Mouse (Mus musculus) B cell, adult 67 days (primary cell): ENCODE results near the gene Krtap4-13. TPM values are rescaled to one million over a fixed set of nuclear protein-coding genes. Genes with fewer than 3 reads are reported as not detected.

ENCODE experiments used
- total RNA-seq, 2 experiments: library from RNA; stranded (reverse); gene quantifications; 4 replicates each; pipeline ENCODE4 v1.2.4; 2023

The Krtap4-13 gene
- total RNA-seq, result not detected

GRCm38 (mm10) chr11:99809792-99810191, at the start of gene Krtap4-13:
Gene Krtap4-13 (minus strand): TSS chr11:99809892.

GRCm38 (mm10) chr11:99857617-99858016, 47.9 kb upstream of the Krtap4-13 start, which contains the start of gene Gm11568:
Gene Gm11568 (plus strand): TSS chr11:99857917.

DNA sequence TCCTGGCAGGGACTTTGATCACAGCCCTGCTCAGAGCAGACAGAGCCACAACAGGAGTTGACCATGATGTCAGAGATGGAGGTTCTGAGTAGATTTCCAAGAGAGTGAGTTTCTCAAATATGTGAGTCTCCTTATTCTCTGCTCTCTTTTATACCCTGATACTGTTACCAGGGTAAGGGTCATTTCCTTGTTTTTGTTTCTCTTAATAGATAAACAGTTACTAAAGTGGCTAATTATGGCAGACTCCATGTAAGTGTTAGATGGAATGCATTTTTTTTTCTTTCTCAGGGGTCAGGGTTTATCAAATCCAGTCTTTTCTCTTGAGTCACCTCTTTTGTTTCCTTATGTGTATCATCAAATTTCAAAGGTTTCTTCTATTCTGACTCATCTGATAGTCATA, 41.8 kb upstream of the Krtap4-13 start, which contains the start of gene Krtap4-16:
TSS of gene Krtap4-16 (minus strand) at position 101 of the 400 bp plus-strand sequence.

GRCm38 (mm10) chr11:99837966-99838365, 28.3 kb upstream of the Krtap4-13 start, which contains the start of gene 2300003K06Rik:
Gene 2300003K06Rik (minus strand): TSS chr11:99838066.

DNA sequence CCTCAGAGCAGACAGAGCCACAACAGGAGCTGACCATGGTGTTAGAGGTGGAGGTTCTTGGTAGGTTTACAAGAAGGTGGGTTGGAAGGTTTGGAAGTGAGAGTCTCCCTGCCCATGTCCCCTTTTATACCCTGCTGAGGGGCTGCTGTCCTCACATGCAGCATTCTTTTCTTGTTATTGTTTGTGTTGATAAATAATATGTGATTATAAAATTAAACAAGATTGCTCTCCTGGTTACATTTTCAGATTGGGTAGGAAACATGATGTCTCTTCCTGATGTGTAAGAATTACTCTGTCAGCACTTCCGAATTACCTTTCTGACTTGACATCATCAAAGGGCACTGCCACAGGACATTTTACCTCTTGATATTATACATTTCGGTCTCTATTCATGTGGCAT, 5.9 kb upstream of the Krtap4-13 start, which contains the start of gene Gm11564:
TSS of gene Gm11564 (minus strand) at position 101 of the 400 bp plus-strand sequence.

GRCm38 (mm10) chr11:99804346-99804745, 5.3 kb downstream of the Krtap4-13 start, which contains the start of gene Gm11554:
Gene Gm11554 (minus strand): TSS chr11:99804446.

DNA sequence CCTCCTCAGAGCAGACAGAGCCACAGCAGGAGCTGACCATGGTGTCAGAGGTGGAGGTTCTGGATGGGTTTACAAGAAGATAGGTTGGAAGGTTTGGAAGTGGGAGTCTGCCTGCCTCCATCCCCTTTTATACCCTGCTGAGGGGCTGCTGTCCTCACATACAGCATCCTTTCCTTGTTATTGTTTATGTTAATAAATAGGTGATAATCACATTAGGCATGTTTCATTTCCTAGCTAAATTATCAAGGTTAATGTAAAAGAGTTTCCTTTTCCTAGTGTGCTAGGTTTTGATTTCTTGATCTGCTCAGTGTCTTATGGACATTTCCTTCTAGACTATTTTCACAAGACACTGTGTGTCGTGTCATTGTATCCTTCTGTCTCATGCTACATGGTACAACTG, 10.9 kb downstream of the Krtap4-13 start, which contains the start of gene Gm11569:
TSS of gene Gm11569 (minus strand) at position 101 of the 400 bp plus-strand sequence.

DNA sequence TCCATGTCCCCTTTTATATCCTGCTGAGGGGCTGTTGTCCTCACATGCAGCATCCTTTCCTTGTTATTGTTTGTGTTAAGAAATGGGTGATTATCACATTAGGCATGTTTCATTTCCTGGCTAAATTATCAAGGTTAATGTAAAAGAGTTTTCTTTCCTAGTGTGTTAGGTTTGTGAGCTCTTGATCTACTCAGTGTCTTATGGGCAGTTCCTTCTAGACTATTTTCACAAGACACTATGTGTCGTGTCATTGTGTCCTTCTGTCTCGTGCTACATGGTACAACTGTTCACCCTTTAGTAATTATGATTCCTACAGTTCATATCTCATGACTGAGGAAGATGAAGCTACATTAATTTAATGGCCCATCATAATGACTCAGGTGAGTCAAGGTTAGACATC, 16.3 kb downstream of the Krtap4-13 start, which contains the start of gene Gm11596:
TSS of gene Gm11596 (minus strand) at position 101 of the 400 bp plus-strand sequence.

DNA sequence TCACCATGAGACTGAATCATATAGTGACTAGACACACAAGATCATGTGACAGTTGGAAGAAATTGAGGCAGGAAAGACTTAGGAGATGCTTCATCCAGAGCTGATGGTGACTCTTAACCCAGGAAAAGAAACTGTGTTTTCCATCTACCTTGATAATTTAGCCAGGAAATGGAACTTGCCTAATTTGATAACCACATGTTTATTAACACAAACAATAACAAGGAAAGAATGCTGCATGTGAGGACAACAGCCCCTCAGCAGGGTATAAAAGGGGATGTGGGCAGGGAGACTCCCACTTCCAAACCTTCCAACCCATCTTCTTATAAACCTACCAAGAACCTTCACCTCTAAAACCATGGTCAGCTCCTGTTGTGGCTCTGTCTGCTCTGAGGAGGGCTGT, 24.8 kb downstream of the Krtap4-13 start, which contains the start of gene Krtap4-9:
TSS of gene Krtap4-9 (plus strand) at position 301 of the 400 bp plus-strand sequence.

DNA sequence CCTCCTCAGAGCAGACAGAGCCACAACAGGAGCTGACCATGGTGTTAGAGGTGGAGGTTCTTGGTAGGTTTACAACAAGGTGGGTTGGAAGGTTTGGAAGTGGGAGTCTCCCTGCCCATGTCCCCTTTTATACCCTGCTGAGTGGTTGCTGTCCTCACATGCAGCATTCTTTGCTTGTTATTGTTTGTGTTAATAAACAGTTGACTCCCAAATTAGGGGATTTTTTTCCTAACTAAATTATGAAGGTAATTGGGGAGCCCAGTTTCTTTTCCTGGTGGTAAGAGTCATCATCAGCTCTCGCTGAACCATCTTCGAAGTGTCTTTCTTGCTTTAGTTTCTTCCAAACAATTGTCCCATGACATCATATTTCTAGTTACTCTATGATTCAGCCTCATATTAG, 29.1 kb downstream of the Krtap4-13 start, which contains the start of gene Krtap4-8:
TSS of gene Krtap4-8 (minus strand) at position 101 of the 400 bp plus-strand sequence.

GRCm38 (mm10) chr11:99772813-99773212, 36.9 kb downstream of the Krtap4-13 start, which contains the start of gene Gm11595:
Gene Gm11595 (minus strand): TSS chr11:99772913.

Other genes starting within 250 kb of the Krtap4-13 start
- gene Krtap3-1, start 243.3 kb downstream of the Krtap4-13 start, total RNA-seq, result not detected
- not detected for gene Krtap1-5, start 228.9 kb downstream of the Krtap4-13 start, total RNA-seq
- not detected for gene Krtap1-4, start 226.2 kb downstream of the Krtap4-13 start, total RNA-seq
- not detected for gene Krtap1-3, start 218.6 kb downstream of the Krtap4-13 start, total RNA-seq
- gene Krtap9-3, start 211.8 kb downstream of the Krtap4-13 start, total RNA-seq, result not detected
- gene Gm11938, start 206.6 kb downstream of the Krtap4-13 start, total RNA-seq, result not detected
- not detected for gene Gm11937, start 199.7 kb downstream of the Krtap4-13 start, total RNA-seq
- not detected for gene Krtap2-4, start 195.0 kb downstream of the Krtap4-13 start, total RNA-seq
- gene Gm11562, start 189.5 kb downstream of the Krtap4-13 start, total RNA-seq, result not detected
- gene Krtap4-1, start 181.7 kb downstream of the Krtap4-13 start, total RNA-seq, result not detected
- not detected for gene Krtap4-2, start 174.8 kb downstream of the Krtap4-13 start, total RNA-seq
- gene Krtap4-7, start 165.8 kb downstream of the Krtap4-13 start, total RNA-seq, result not detected
- gene Gm11555, start 159.7 kb downstream of the Krtap4-13 start, total RNA-seq, result not detected
- not detected for gene Gm11563, start 150.9 kb downstream of the Krtap4-13 start, total RNA-seq
- gene Krtap4-6, start 143.9 kb downstream of the Krtap4-13 start, total RNA-seq, result not detected
- not detected for gene Gm14190, start 119.2 kb downstream of the Krtap4-13 start, total RNA-seq
- gene Gm14180, start 75.6 kb downstream of the Krtap4-13 start, total RNA-seq, result not detected
- gene Gm11595, start 37.0 kb downstream of the Krtap4-13 start, total RNA-seq, result not detected
- not detected for gene Krtap4-8, start 29.2 kb downstream of the Krtap4-13 start, total RNA-seq
- not detected for gene Krtap4-9, start 24.7 kb downstream of the Krtap4-13 start, total RNA-seq
- not detected for gene Gm11596, start 16.4 kb downstream of the Krtap4-13 start, total RNA-seq
- not detected for gene Gm11569, start 11.0 kb downstream of the Krtap4-13 start, total RNA-seq
- not detected for gene Gm11554, start 5.4 kb downstream of the Krtap4-13 start, total RNA-seq
- gene Gm11564, start 5.8 kb upstream of the Krtap4-13 start, total RNA-seq, result not detected
- not detected for gene 2300003K06Rik, start 28.2 kb upstream of the Krtap4-13 start, total RNA-seq
- not detected for gene Krtap4-16, start 41.7 kb upstream of the Krtap4-13 start, total RNA-seq
- gene Gm11568, start 48.0 kb upstream of the Krtap4-13 start, total RNA-seq, result not detected
- not detected for gene Gm11559, start 54.6 kb upstream of the Krtap4-13 start, total RNA-seq
- gene Krtap9-1, start 63.5 kb upstream of the Krtap4-13 start, total RNA-seq, result not detected
- not detected for gene Gm11567, start 69.3 kb upstream of the Krtap4-13 start, total RNA-seq
- not detected for gene Krtap31-1, start 98.0 kb upstream of the Krtap4-13 start, total RNA-seq
- gene Gm11565, start 104.9 kb upstream of the Krtap4-13 start, total RNA-seq, result not detected
- gene Krtap31-2, start 126.4 kb upstream of the Krtap4-13 start, total RNA-seq, result not detected
- gene Krtap9-5, start 138.6 kb upstream of the Krtap4-13 start, total RNA-seq, result not detected
- gene Krtap29-1, start 169.2 kb upstream of the Krtap4-13 start, total RNA-seq, result not detected
- gene Krtap16-1, start 176.7 kb upstream of the Krtap4-13 start, total RNA-seq, result not detected
- not detected for gene Krtap17-1, start 184.1 kb upstream of the Krtap4-13 start, total RNA-seq
- not detected for gene Krt33a, start 206.3 kb upstream of the Krtap4-13 start, total RNA-seq
- gene Krt33b, start 220.0 kb upstream of the Krtap4-13 start, total RNA-seq, result not detected
- gene Krt34, start 231.7 kb upstream of the Krtap4-13 start, total RNA-seq, result not detected
- gene Krt31, start 240.7 kb upstream of the Krtap4-13 start, total RNA-seq, result not detected